Mouse (Mus musculus) heart, embryonic 10.5 days (tissue): ENCODE results near the gene Ggact. TPM values are rescaled to one million over a fixed set of nuclear protein-coding genes. Genes with fewer than 3 reads are reported as not detected.

ENCODE experiments used
- DNase-seq: peaks from one replicate; pipeline ENCODE4 v3.0.0-alpha.2; 2017; ENCODE audit warnings: low spot score
- H3K27ac ChIP-seq: fragments of 300-500 bp; sonication (generic); 2 replicates; pipeline ENCODE4 v1.5.1; 2016; ENCODE audit warnings: mild to moderate bottlenecking
- H3K27me3 ChIP-seq: fragments of 300-500 bp; sonication (generic); 2 replicates; pipeline ENCODE4 v1.6.1; 2016; ENCODE audit warnings: mild to moderate bottlenecking; ENCODE audit not compliant: poor library complexity, insufficient read depth, severe bottlenecking
- H3K36me3 ChIP-seq: fragments of 300-500 bp; sonication (generic); 2 replicates; pipeline ENCODE4 v1.6.1; 2016; ENCODE audit warnings: mild to moderate bottlenecking, moderate library complexity
- H3K4me1 ChIP-seq: fragments of 300-500 bp; sonication (generic); 2 replicates; pipeline ENCODE4 v1.6.1; 2016; ENCODE audit warnings: mild to moderate bottlenecking
- H3K4me3 ChIP-seq: fragments of 300-500 bp; sonication (generic); 2 replicates; pipeline ENCODE4 v1.5.1; 2016; ENCODE audit warnings: mild to moderate bottlenecking, moderate library complexity
- H3K9me3 ChIP-seq: fragments of 300-500 bp; sonication (generic); 2 replicates; pipeline ENCODE4 v1.6.1; 2016; ENCODE audit warnings: mild to moderate bottlenecking, moderate library complexity
- WGBS: fragments of 180-500 bp; shearing (Covaris S2); methylation state at CpG from one replicate; pipeline ENCODE4 v1.1.7; 2016; 5-methylcytosine and 5-hydroxymethylcytosine counted together
- polyA plus RNA-seq: library from polyadenylated mRNA; unstranded; fragments of >200 nt; fragmentation: Nextera tagmentation; extraction: Ambion mirVana; gene quantifications from 2 replicates; pipeline ENCODE4 v1.2.1, GENCODE M21; 2016

Ggact gene
- polyA plus RNA-seq, 1 experiment from 2014 or later: 11.0 TPM

GRCm38 (mm10) chr14:122837018-122837417 lies 76.5 kb downstream of the Ggact start:
- Histone ChIP-seq H3K4me1 (no peaks in the 10 kb centered on the region), H3K27me3 (no peaks in the 10 kb centered on the region), H3K36me3 (no peaks in the 10 kb centered on the region), H3K27ac (no peak overlapping the region), H3K4me3 (no peak overlapping the region), H3K9me3 (no peaks in the 10 kb centered on the region)
- no peak for DNase-seq
- WGBS: 68% methylated on average over 2 of the region's 2 CpGs

DNA sequence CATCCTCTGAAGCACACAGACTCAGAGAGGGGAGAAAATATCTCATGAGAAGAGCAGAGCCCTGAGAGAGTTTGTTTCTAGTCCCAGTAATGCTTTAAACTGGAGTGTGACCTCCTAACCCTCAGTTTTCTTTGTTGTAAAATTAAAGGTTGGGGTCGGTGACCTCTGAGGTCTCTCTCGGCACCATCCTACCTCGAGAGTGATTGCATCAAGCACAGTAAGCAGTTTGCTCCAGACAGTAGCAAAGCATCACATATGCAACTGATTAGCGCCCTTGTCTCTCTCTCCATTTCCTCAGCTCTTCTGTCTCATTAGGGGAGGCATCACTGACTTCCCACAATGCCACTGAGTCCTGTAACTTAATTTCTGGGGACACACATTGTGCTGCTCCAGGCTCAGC lies 77.3 kb downstream of the Ggact start:
- no peaks in the 10 kb centered on the region for H3K36me3 ChIP-seq
- H3K27ac ChIP-seq: no peak overlapping the region
- 53% methylated on average over 4 of the region's 4 CpGs for WGBS
- H3K4me3 ChIP-seq: no peak overlapping the region
- H3K27me3 ChIP-seq: no peaks in the 10 kb centered on the region
- no peaks in the 10 kb centered on the region for H3K9me3 ChIP-seq
- DNase-seq: no peak
- H3K4me1 ChIP-seq: no peaks in the 10 kb centered on the region

DNA sequence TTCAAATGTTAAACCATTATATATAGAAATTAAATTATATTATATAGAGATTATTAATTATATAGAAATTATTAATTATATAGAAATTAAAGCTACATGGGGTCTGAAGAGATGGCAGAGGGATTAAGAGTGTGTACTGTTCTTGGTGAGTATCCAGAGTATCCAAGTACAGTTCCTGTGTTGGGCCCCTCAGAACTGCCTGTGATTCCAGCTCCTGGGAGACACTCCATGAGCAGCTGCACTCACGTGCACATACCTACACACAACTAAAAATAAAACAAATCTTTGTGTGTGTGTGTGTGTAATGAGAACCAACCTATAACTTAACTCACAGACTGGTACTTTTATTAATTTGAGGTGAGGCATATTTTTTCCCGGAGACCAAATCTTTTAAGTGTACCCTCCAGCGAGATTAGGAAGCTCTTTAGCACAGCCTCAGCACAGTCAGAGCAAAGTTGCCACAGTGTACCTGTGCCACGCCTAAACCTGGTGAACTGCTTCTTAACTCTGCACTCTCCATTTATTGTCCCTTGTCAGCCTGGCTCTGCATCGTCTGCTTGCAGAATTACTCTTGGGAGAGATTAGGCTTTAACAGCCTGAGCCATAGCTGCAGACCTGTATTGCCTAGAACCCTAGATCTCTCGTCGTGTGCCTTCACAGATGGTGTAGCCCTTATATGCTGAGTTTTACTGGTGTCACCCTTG lies 77.9 kb downstream of the Ggact start:
- Histone ChIP-seq H3K27me3 (no peaks in the 10 kb centered on the region), H3K27ac (no peak overlapping the region), H3K9me3 (no peaks in the 10 kb centered on the region), H3K36me3 (no peaks in the 10 kb centered on the region), H3K4me3 (no peak overlapping the region), H3K4me1 (no peaks in the 10 kb centered on the region)
- no peak for DNase-seq
- WGBS: 69% methylated on average over 7 of the region's 7 CpGs

GRCm38 (mm10) chr14:122834753-122835152 lies 78.8 kb downstream of the Ggact start:
- no peak for DNase-seq
- H3K27ac ChIP-seq: no peak overlapping the region
- H3K27me3 ChIP-seq: no peaks in the 10 kb centered on the region
- no peak overlapping the region for H3K4me3 ChIP-seq
- no peaks in the 10 kb centered on the region for H3K36me3 ChIP-seq
- no peaks in the 10 kb centered on the region for H3K9me3 ChIP-seq
- WGBS: 95% methylated on average over 1 of the region's 1 CpGs
- H3K4me1 ChIP-seq: no peaks in the 10 kb centered on the region

DNA sequence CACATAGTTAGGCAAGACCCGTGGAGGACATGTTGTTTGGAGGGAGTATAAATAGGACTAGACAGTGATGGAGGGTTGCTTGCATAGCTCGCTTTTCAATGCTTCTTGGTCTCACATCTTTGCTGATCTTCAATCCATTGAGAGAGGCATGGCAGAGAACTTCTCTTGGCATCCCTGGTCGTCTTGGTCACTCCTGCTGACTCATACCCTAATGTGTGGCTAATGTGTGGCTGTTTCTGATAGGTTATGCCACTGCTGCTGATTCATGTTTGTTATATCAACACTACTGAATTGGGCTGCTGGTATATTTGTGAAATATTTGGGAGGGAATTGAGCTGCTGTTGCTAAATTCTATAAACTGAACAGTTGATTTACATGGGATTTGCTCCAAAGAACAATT lies 79.9 kb downstream of the Ggact start:
- H3K9me3 ChIP-seq: no peaks in the 10 kb centered on the region
- WGBS: 88% methylated on average over 3 of the region's 3 CpGs
- no peak overlapping the region for H3K4me3 ChIP-seq
- DNase-seq: no peak
- H3K27me3 ChIP-seq: no peaks in the 10 kb centered on the region
- H3K36me3 ChIP-seq: no peaks in the 10 kb centered on the region
- H3K4me1 ChIP-seq: no peaks in the 10 kb centered on the region
- H3K27ac ChIP-seq: no peak overlapping the region

GRCm38 (mm10) chr14:122830433-122830832 lies 83.1 kb downstream of the Ggact start:
- WGBS: 79% methylated on average over 1 of the region's 1 CpGs
- Histone ChIP-seq H3K9me3 (no peaks in the 10 kb centered on the region), H3K27me3 (no peaks in the 10 kb centered on the region), H3K27ac (no peak overlapping the region), H3K36me3 (no peaks in the 10 kb centered on the region), H3K4me3 (no peak overlapping the region), H3K4me1 (no peaks in the 10 kb centered on the region)
- no peak for DNase-seq

- H3K4me1 ChIP-seq: no peaks in the 10 kb centered on the region
- H3K36me3 ChIP-seq: no peaks in the 10 kb centered on the region
- no peaks in the 10 kb centered on the region for H3K9me3 ChIP-seq
- no peaks in the 10 kb centered on the region for H3K27me3 ChIP-seq
- no peak overlapping the region for H3K27ac ChIP-seq
- H3K4me3 ChIP-seq: no peak overlapping the region
- WGBS: 91% methylated on average over 2 of the region's 2 CpGs
- no peak for DNase-seq
Measured at GRCm38 (mm10) chr14:122825464-122825863, 88.1 kb downstream of the Ggact start.

GRCm38 (mm10) chr14:122823791-122824190 lies 89.8 kb downstream of the Ggact start:
- Histone ChIP-seq H3K4me1 (no peaks in the 10 kb centered on the region), H3K27ac (no peak overlapping the region), H3K4me3 (no peak overlapping the region), H3K27me3 (no peaks in the 10 kb centered on the region), H3K36me3 (no peaks in the 10 kb centered on the region), H3K9me3 (no peaks in the 10 kb centered on the region)
- WGBS: 62% methylated on average over 2 of the region's 2 CpGs
- DNase-seq: no peak

- DNase-seq: no peak
- no peaks in the 10 kb centered on the region for H3K4me1 ChIP-seq
- H3K27me3 ChIP-seq: no peaks in the 10 kb centered on the region
- WGBS: 88% methylated on average over 3 of the region's 3 CpGs
- no peaks in the 10 kb centered on the region for H3K9me3 ChIP-seq
- H3K27ac ChIP-seq: no peak overlapping the region
- H3K4me3 ChIP-seq: no peak overlapping the region
- no peaks in the 10 kb centered on the region for H3K36me3 ChIP-seq
Measured at GRCm38 (mm10) chr14:122821002-122821401, 92.6 kb downstream of the Ggact start.

GRCm38 (mm10) chr14:122800296-122800695 lies 113.3 kb downstream of the Ggact start:
- Histone ChIP-seq H3K9me3 (no peaks in the 10 kb centered on the region), H3K36me3 (no peaks in the 10 kb centered on the region), H3K27ac (no peak overlapping the region), H3K4me1 (peaks cover 14% of the 10 kb centered on the region; the same call in 1 of the 2 replicates), H3K27me3 (no peaks in the 10 kb centered on the region), H3K4me3 (no peak overlapping the region)
- DNase-seq: no peak
- WGBS: 88% methylated on average over 4 of the region's 4 CpGs

- Histone ChIP-seq H3K4me3 (no peak overlapping the region), H3K9me3 (no peaks in the 10 kb centered on the region), H3K27ac (no peak overlapping the region), H3K36me3 (no peaks in the 10 kb centered on the region), H3K4me1 (no peaks in the 10 kb centered on the region), H3K27me3 (no peaks in the 10 kb centered on the region)
- 82% methylated on average over 4 of the region's 4 CpGs for WGBS
- no peak for DNase-seq
Measured at GRCm38 (mm10) chr14:122793368-122793767, 120.2 kb downstream of the Ggact start.

GRCm38 (mm10) chr14:122790111-122790510 lies 123.4 kb downstream of the Ggact start:
- Histone ChIP-seq H3K4me3 (no peak overlapping the region), H3K9me3 (no peaks in the 10 kb centered on the region), H3K27ac (no peak overlapping the region), H3K4me1 (no peaks in the 10 kb centered on the region), H3K27me3 (no peaks in the 10 kb centered on the region), H3K36me3 (no peaks in the 10 kb centered on the region)
- no peak for DNase-seq
- WGBS: 82% methylated on average over 7 of the region's 7 CpGs

- Histone ChIP-seq H3K27me3 (no peaks in the 10 kb centered on the region), H3K9me3 (no peaks in the 10 kb centered on the region), H3K4me3 (no peak overlapping the region), H3K27ac (no peak overlapping the region), H3K4me1 (no peaks in the 10 kb centered on the region), H3K36me3 (no peaks in the 10 kb centered on the region)
- no peak for DNase-seq
- WGBS: 51% methylated on average over 2 of the region's 2 CpGs
Measured at GRCm38 (mm10) chr14:122788199-122788598, 125.4 kb downstream of the Ggact start.

- H3K4me3 ChIP-seq: no peak overlapping the region
- H3K9me3 ChIP-seq: no peaks in the 10 kb centered on the region
- 73% methylated on average over 4 of the region's 4 CpGs for WGBS
- H3K27ac ChIP-seq: no peak overlapping the region
- H3K36me3 ChIP-seq: no peaks in the 10 kb centered on the region
- no peak for DNase-seq
- H3K4me1 ChIP-seq: no peaks in the 10 kb centered on the region
- no peaks in the 10 kb centered on the region for H3K27me3 ChIP-seq
Measured at GRCm38 (mm10) chr14:122784701-122785100, 128.9 kb downstream of the Ggact start.
